Mouse (Mus musculus) ES-E14 (cell line): ENCODE measurements around the gene Sidt1.

Experiments
- CHD2 ChIP-seq: IDR thresholded peaks from 2 replicates; pipeline ENCODE4 v1.6.1; 2014; ENCODE audit warnings: mild to moderate bottlenecking, low read depth, low read length, inconsistent platforms
- MAFK ChIP-seq: IDR thresholded peaks from 2 replicates; pipeline ENCODE4 v1.6.1; 2014; ENCODE audit warnings: mild to moderate bottlenecking, low read depth, low read length, inconsistent platforms; ENCODE audit not compliant: insufficient read depth
- ZC3H11A ChIP-seq: IDR thresholded peaks from 2 replicates; pipeline ENCODE4 v1.6.1; 2012; ENCODE audit warnings: low read depth, mild to moderate bottlenecking, inconsistent platforms, low read length, borderline replicate concordance

DNA sequence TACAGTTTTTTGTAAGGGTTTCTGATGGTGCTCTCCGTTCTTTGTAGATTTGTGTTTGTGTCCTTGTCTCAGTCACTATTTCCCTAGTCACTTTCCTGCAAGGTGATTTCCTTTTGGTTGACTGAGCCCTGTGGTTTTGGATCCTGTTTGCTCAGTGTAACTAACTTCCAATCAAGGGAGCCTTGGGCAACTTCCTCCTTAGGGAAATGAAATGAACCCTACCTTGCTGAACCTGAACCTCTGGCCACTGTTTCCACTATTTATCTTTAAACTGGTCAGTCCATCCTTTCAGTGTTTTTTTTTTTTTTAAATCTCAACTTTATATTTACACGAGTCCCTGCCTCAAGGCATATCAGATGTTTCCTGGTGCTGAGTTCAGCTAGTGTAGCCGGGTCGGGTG lies 4.4 kb downstream of the Sidt1 start:
- no peak for TF ChIP-seq CHD2
- no peak for TF ChIP-seq MAFK
- no peak for TF ChIP-seq ZC3H11A
